Mouse (Mus musculus) kidney, postnatal 0 days (tissue): ENCODE measurements around the gene Tbx5. TPM values are rescaled to one million over a fixed set of nuclear protein-coding genes. Genes with fewer than 3 reads are reported as not detected.

ENCODE experiments used
- ATAC-seq: fragments of 200-750 bp; cut with Nextera tagmentation; replicated peaks from 2 replicates; pipeline ENCODE4 v1.8.0; 2017; ENCODE audit warnings: low read depth, moderate number of reproducible peaks, moderate TSS enrichment, moderate library complexity; ENCODE audit not compliant: low FRiP score
- DNase-seq: peaks from one replicate; pipeline ENCODE4 v3.0.0-alpha.2; 2016; ENCODE audit warnings: low spot score
- H3K27ac ChIP-seq: fragments of 300-500 bp; sonication (generic); 2 replicates; pipeline ENCODE4 v1.5.1; 2014; ENCODE audit warnings: mild to moderate bottlenecking
- H3K27me3 ChIP-seq: fragments of 300-500 bp; sonication (generic); 2 replicates; pipeline ENCODE4 v1.6.1; 2014; ENCODE audit warnings: low read length, mixed read lengths; ENCODE audit not compliant: insufficient read depth
- H3K36me3 ChIP-seq: fragments of 300-500 bp; sonication (generic); 2 replicates; pipeline ENCODE4 v1.6.1; 2014; ENCODE audit warnings: low read length, mixed read lengths; ENCODE audit not compliant: insufficient read depth
- H3K4me1 ChIP-seq: fragments of 300-500 bp; sonication (generic); replicated peaks from 2 replicates; pipeline ENCODE4 v1.6.1; 2014; ENCODE audit warnings: antibody characterized with exemption, low read length, mixed read lengths; ENCODE audit not compliant: insufficient read depth
- H3K4me2 ChIP-seq: fragments of 300-500 bp; sonication (generic); 2 replicates; pipeline ENCODE4 v1.6.1; 2014; ENCODE audit warnings: mild to moderate bottlenecking, low read length, moderate library complexity, mixed read lengths
- H3K4me3 ChIP-seq: fragments of 300-500 bp; sonication (generic); replicated peaks from 2 replicates; pipeline ENCODE4 v1.5.1; 2014; ENCODE audit warnings: low read depth, low read length
- H3K9ac ChIP-seq: fragments of 300-500 bp; sonication (generic); 2 replicates; pipeline ENCODE4 v1.6.1; 2014; ENCODE audit warnings: low read depth, low read length
- H3K9me3 ChIP-seq: fragments of 300-500 bp; sonication (generic); replicated peaks from 2 replicates; pipeline ENCODE4 v1.6.1; 2016; ENCODE audit warnings: low read length, inconsistent platforms, mixed read lengths
- CTCF ChIP-seq: IDR thresholded peaks from 2 replicates; pipeline ENCODE4 v1.5.1; 2016; ENCODE audit warnings: antibody characterized with exemption, low read depth, mild to moderate bottlenecking, moderate library complexity
- whole genome bisulfite sequencing: fragments of 180-500 bp; shearing (Covaris S2); extraction: QIAGEN DNeasy Blood & Tissue Kit; methylation state at CpG from one replicate; pipeline ENCODE4 v1.1.7; 2014; 5-methylcytosine and 5-hydroxymethylcytosine counted together
- polyA plus RNA-seq: library from polyadenylated mRNA; unstranded; fragments of >200 nt; fragmentation: Nextera tagmentation; extraction: Ambion mirVana; gene quantifications from 2 replicates; pipeline ENCODE4 v1.2.1, GENCODE M21; 2015

Gene Tbx5
- polyA plus RNA-seq, 1 experiment from 2014 or later = not detected

DNA sequence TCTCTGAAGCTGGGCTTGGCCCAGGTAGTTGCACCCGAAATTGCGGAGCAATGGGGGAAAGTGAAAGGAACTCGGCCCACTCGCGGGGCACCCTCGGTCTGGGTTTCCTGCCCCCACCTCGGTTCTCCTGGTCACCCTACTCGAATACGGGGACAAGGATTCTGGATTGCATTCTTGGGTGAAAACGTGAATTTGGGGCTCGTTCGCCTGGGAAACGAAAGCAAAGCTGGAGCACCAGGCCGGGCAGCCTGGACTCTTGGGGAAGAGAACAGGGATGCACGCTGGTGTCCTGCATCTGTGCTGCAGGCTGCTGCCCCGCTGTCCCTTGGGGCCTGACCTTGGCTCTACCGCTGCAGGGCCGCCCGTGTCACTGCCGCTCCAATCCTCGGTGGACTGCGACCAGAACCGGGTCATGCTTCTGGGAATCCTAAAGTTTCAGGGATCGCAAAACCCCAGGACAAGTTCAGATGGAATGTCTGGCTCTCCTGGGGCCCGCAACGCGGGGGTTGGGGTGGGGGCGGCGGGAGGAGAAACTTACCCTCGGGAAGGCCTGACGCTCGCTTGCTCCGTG, 1.2 kb upstream of the Tbx5 start:
- no peaks in the 10 kb centered on the region for H3K9me3 ChIP-seq
- H3K27me3 ChIP-seq = peaks cover 66% of the 10 kb centered on the region
- under 1% methylated on average over 33 of the region's 33 CpGs for WGBS
- H3K9ac ChIP-seq = no peak overlapping the region
- ATAC-seq (no peak), DNase-seq (peak; percentile 12)
- H3K4me3 ChIP-seq = peak overlapping the region; percentile 18
- no peaks in the 10 kb centered on the region for H3K36me3 ChIP-seq
- 0 out of 2 replicates have a peak, but pooled peaks cover 3% of the 10 kb centered on the region for H3K4me1 ChIP-seq
- no peak for TF ChIP-seq CTCF
- peak overlapping the region; percentile 43 for H3K4me2 ChIP-seq
- H3K27ac ChIP-seq = no peak overlapping the region

DNA sequence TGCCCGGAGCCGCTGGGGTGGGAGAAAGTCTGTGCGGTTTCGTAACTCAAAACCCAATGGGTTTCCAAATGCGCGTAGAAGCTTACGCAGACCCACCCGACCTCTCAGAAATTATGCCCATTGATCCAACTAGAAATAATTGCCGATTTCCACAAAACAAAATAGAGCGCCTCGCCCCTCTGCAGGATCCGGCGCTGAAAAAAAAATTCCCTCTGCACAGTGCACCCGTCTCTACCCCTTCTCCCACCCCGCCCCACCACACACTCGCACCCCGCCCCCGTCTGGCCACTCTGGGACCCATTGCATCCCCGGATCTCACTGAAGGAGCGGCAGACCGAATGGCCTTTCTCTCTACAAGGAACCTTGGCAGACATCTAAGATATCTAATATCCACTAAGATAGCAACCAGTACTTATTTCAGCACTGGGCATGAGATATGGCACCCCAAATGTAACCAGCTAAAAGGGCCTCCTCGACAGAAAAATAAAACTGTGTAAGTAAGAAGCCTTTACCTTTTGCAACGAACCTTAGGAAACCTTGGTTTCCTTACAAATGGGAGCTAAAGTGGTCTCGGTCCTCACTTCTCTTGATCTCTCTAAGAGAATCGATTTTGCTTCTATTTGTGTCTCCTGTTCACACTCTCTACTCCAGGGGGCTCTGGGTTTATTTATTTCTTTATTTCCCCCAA, 533 bp upstream of the Tbx5 start:
- no peak overlapping the region for H3K27ac ChIP-seq
- peaks cover 73% of the 10 kb centered on the region for H3K27me3 ChIP-seq
- H3K4me3 ChIP-seq = no peak overlapping the region
- no peak for DNase-seq
- H3K4me1 ChIP-seq = 0 out of 2 replicates have a peak, but pooled peaks cover 3% of the 10 kb centered on the region
- TF ChIP-seq CTCF = no peak
- no peaks in the 10 kb centered on the region for H3K36me3 ChIP-seq
- H3K9ac ChIP-seq = no peak overlapping the region
- H3K4me2 ChIP-seq = no peak overlapping the region; the same call in 1 of the 2 replicates
- WGBS = under 1% methylated on average over 25 of the region's 25 CpGs
- H3K9me3 ChIP-seq = no peaks in the 10 kb centered on the region
- no peak for ATAC-seq

DNA sequence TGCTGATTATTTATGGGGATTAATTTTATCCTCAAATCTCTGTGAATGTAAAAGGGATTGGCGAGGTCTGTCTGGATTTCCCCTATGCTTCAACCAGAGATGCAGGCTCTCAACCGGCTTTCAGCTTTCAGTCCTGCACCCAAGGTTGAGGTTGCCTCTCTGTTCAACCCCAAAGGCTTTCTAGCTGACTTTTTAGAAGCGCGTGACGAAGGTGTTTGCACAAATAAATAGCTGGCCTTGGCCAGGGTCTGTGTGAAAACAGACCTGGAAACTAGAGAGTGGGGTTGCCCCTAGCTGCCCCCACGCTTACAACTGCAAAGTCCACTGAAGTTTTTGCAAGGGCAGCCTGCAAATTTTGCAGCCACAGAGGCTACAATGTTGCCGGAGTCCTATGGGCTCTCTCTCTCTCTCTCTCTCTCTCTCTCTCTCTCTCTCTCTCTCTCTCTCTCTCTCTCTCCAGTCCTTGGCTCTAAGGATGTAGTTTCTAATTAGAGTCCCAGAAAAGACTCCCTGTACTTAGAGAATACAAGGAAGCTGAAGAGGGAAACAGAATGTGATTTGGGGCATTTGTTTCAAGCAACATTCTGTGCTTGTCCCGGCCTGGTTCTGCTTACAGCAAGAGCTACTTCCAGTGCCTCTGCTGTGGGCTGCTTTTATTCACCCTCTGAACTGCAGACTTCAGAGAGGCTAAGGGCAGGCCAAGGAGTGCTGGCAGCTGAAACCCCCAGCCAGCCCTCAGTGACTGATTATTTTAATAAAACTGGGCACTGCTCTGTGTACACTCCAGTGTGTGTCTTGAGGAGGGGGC, 959 bp downstream of the Tbx5 start:
- TF ChIP-seq CTCF = no peak
- no peak overlapping the region for H3K4me2 ChIP-seq
- no peak for ATAC-seq
- no peaks in the 10 kb centered on the region for H3K9me3 ChIP-seq
- no peak overlapping the region for H3K27ac ChIP-seq
- H3K4me3 ChIP-seq = no peak overlapping the region
- WGBS = 2% methylated on average over 8 of the region's 8 CpGs
- H3K4me1 ChIP-seq = 0 out of 2 replicates have a peak, but pooled peaks cover 3% of the 10 kb centered on the region
- DNase-seq = no peak
- H3K27me3 ChIP-seq = peaks cover 82% of the 10 kb centered on the region
- H3K9ac ChIP-seq = no peak overlapping the region
- no peaks in the 10 kb centered on the region for H3K36me3 ChIP-seq

DNA sequence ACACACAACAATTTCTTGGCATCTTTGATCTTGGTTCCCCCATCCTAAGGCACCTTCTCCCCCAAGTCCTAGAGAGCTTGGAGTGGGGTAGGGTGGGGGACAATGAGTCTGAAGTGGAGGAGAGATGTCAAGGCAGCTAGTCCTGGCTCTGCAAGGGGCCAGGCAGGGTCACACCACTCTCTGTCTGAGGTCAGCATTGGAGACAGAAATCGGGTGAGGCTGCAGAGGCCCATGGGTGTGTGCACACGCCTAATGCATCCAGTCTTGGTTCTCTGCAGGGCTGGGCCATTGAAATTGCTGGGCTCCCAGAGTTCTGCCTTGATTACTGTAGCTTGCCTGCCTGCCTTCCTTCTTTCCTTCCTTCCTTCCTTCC, 1.5 kb downstream of the Tbx5 start:
- H3K9ac ChIP-seq = no peak overlapping the region
- H3K27ac ChIP-seq = no peak overlapping the region
- no peaks in the 10 kb centered on the region for H3K36me3 ChIP-seq
- 8% methylated on average over 2 of the region's 2 CpGs for WGBS
- 0 out of 2 replicates have a peak, but pooled peaks cover 3% of the 10 kb centered on the region for H3K4me1 ChIP-seq
- no peak overlapping the region for H3K4me3 ChIP-seq
- no peak for ATAC-seq
- TF ChIP-seq CTCF = no peak
- peaks cover 83% of the 10 kb centered on the region for H3K27me3 ChIP-seq
- no peak for DNase-seq
- no peak overlapping the region for H3K4me2 ChIP-seq
- no peaks in the 10 kb centered on the region for H3K9me3 ChIP-seq

DNA sequence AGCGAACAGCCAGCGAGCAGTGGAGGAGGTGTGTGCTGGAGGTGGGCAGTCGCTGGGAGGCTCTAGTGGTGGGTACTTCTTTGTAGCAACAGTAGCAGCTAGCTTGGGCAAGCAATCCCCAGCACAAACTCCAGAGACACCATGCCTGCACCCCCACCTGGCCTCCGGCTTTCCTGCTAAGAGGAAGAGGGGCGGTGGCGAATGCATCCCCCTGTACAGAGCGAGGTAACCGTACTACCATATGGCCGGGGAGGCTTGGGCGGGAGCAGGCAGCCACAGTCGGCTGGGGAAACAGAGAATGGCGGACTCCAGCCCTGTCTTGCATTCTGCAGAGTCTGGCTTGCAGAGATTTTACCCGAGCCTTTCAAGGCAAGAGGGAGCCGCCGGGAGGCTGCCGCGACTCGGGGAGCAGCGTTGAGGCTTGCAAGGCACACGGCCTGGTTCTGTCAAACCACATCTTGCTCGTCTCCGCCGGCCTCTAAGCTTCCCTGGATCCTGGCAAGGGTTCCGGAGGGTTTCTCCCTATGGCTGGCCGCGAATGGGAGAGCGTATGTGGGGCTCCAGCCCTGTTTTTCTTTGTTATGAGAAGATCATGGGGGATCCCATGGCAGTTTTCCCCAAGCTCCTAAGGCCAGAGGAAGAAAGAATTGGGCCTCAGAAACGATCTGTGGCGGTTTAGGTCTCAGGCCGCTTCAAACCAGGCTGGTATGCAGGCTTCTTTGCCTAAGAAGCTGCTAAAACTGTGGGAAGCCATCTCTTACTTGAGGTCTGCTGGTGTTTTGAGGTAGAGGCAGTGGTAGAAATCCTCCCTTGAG, 2.8 kb downstream of the Tbx5 start:
- no peak for ATAC-seq
- 2% methylated on average over 30 of the region's 30 CpGs for WGBS
- Histone ChIP-seq H3K36me3 (no peaks in the 10 kb centered on the region), H3K9ac (no peak overlapping the region), H3K4me1 (0 out of 2 replicates have a peak, but pooled peaks cover 3% of the 10 kb centered on the region), H3K4me3 (no peak overlapping the region), H3K27ac (no peak overlapping the region), H3K9me3 (no peaks in the 10 kb centered on the region), H3K4me2 (no peak overlapping the region), H3K27me3 (peaks cover 85% of the 10 kb centered on the region)
- TF ChIP-seq CTCF = no peak
- DNase-seq = no peak

DNA sequence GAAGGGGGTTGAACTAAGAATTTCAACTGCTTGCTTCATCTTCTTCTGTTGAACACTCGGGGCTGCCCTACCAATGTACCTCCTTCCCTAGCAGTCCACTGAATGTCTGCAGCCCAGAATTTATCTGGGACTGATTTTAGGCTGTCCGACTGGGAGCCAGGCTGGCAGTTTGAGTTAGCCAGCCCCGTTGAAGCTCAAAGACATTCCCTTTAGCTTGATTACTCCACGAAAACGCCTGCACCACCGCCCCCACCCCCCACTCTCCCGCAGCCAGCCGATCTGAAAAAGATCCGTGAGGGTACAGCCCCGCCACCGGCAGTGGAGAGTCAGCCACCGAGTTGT, 3.4 kb downstream of the Tbx5 start:
- Histone ChIP-seq H3K4me2 (no peak overlapping the region), H3K27ac (no peak overlapping the region), H3K36me3 (no peaks in the 10 kb centered on the region), H3K9me3 (no peaks in the 10 kb centered on the region), H3K4me1 (0 out of 2 replicates have a peak, but pooled peaks cover 3% of the 10 kb centered on the region), H3K4me3 (no peak overlapping the region), H3K9ac (no peak overlapping the region), H3K27me3 (peaks cover 84% of the 10 kb centered on the region)
- ATAC-seq (no peak), DNase-seq (no peak)
- WGBS = 2% methylated on average over 12 of the region's 12 CpGs
- TF ChIP-seq CTCF = no peak
